Mouse (Mus musculus) brain, adult 2 months (tissue): Measurements from ENCODE around the gene Pfkfb2.
A peak's percentile ranks its signal among the peaks of the same experiment; 100 is the strongest.
"Not testable (repeated sequence)": the region's sequence is repeated elsewhere in the genome, so short reads cannot be mapped to it uniquely, and the experiment has no call there.

Experiments used
- DNase-seq: peaks from one replicate; pipeline ENCODE4 v3.0.0; 2011; ENCODE audit warnings: low read depth, low spot score

Pfkfb2 gene

DNA sequence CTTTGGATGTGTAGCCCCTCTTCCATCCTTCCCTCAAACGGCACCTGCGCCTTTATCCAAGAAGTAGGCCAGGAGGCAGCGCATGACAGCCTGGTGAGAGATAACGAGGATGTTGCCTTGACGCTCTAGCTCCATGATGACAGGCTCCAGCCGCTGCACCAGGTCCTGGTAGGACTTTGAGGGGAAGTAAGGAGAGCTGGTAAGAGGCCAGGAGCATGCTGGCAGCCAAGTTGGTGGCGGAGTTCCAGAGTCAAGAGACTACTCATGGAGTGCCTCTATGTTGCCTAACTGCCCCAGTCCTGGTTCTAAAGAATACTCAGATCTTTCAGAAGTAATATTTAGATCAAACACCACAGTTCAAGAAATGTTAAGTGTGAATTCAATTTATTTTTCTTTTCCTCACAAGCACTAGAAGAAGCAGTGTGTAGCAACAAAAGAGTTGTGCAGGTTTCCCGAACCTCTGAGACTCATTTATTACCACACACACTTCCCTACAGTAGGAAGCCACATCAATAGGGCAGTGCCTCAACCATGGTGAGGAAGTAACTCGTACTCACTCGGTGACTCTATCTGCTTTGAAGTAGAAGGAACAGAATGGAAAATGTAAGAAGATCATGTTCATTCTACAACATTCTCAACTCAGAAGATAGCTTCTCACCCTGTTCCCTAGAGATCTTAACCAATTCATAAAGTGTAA is 29.0 kb downstream of the Pfkfb2 start:
- peak; percentile 60 for DNase-seq

DNA sequence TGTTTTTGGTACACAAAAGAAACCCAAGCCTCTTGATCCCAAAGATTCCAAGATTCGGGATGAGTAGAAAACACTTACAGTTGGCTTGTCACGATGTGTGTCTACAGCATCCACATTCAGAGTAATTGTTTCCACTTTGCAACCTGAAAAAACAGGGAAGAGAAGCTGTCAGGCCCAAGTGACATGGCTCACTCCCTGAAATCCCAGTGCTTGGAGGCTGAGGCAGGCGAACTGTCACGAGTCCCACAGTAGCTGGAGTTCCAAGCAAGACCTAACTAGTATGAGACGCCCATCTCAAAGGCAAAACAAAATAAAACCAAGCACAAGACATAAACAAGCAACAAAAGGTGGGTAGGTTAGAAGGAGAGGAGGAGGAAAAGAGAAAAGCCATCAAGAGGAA is 30.5 kb downstream of the Pfkfb2 start:
- DNase-seq: no peak

DNA sequence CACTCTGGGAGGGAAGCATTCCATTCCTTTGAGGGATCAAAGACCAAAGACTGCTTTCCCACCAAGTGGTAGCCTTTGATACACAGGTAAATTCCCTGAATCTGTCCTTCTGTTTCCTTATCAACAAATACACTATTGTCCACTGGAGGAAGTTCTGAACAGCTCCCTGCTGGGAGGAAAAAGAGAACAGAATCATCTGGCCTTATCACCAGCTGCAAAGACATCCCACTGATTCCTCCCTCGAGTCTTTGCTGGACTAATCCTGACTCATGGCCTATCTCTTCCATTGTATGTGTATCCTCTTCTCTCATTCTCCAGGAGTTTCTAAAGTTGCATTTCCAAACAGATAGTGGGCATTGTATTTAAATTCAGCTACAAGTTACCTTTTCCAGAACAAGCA is 45.1 kb downstream of the Pfkfb2 start:
- no peak for DNase-seq

DNA sequence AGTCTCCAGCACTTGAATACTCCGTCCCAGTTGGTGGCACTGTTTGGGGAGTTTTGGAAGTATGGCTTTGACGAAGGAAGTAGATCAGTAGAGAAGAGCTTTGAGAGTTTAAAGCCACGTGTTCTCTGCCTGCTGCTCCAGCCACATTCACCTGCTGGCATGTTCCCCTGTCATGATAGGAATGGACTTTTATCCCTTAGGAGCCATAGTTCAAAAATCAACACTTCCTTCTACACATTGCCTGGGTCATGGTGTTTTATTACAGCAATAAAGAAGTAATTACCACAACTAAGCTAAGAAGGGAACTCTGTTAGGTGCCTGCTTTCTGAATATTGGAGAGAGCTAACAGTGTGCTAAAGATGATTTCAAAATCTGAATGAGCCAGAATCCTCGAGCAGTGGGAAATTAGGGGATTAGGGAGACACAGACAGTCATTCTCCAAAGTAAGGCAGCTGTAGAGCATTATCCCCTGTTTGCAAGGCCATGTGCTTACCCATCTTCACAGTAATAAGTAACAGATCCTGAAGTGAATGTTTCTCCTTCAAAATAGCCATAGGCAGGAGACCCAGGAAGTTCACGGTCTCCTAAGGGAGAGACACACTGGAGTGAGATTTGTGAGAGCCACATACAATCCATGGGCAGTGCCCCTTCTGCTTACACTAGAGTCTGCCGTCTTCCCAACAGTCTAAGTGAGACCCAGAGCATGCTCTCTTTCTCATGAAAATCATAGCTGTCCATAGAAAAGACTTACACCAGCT is 47.2 kb downstream of the Pfkfb2 start:
- no peak for DNase-seq

DNA sequence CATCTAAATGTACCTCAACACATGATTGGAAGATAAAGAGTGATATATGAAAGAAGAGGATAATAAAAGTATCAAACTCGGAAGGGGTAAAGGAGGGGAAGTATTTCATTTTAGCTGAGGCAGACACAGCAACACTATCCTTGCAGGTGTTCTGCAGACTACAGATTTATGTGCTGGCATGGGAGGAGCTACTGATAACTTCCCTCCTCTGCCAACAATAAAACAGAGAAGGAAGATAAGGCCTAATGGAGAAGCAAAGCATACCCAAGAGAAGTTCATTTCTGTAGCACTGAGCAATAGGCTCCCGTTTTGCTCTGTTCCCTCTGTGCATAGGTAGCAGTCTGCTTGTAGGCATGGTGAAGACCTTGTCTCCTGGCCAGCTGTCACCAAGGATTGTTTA is 48.0 kb downstream of the Pfkfb2 start:
- no peak for DNase-seq

DNA sequence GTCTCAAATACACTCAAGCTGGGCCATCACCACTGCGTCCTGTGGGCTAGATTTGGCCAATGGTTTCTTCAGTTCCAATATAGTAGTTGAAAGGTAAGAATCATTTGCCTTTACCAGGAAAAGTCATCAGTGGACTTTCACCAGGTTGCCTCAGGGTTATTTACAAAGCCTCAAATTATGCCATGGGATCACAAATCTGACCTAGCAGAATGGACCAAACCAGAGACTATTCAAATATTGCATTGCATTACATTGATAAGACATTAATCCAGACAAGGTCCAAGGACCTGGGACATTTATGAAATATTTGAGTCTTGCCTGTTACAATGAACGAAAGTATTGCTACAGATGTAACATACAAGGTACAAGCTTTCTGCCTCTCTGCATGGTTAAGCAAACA is 50.5 kb downstream of the Pfkfb2 start:
- DNase-seq: no peak

DNA sequence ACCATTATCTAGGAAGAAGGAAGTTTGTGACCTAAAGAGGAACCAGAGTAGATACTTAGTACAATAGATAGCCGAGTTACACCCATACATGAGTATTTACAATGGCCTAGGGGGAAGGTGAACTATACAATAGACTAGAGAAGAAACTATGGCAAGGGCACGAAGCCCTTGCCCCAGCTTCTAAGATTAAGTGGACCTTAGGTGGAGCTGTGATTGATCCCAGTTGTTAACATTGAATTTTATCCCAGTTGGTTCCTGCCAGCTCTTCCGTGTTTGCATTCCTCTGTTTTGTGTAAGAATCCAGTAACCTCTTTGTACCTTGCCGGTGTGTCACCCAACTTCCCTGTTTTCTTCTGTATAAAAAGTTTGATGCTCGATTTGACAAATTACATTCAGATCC is 65.5 kb downstream of the Pfkfb2 start:
- DNase-seq: not testable (repeated sequence)

DNA sequence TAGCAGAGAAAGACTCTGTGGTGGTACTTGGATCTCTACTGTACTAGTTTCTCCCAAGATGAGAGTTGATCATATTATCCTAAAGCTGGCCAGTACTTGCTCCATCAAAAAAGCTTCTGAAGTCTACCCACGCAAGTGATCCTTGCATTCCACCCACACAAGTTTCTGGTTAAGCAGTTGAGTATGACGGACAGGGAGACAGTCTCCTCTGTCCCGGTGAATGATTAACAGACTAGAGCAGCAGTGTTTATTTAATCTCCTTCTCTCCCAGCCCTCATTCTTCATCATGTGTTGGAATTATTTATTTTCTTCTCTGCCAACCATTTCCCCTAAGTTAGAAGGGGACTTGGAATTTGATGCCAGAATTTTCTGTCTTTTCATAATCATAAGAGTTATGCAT is 67.6 kb downstream of the Pfkfb2 start, which contains the start of gene C4bp:
Gene C4bp (minus strand): TSS at position 179 of the 400 bp plus-strand sequence.
- no peak for DNase-seq

DNA sequence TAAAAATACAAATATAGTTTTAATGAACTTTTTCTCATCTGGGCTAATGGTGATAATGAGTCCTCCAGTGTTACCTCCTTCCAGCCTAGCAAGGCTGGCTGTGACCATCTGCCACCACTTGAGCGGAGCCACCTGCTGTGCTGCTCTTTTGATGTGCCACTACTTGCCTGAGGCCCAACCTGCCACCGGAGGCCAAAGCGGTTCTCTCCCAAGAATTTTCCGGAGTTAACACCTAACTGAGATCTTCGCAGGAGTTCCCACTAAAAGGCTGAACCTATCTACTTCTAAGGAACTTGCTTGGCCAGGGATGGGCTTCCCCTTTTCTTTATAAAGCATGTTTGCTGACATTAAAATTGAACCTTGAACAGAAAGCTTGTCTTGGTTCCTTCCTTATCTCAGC is 69.4 kb downstream of the Pfkfb2 start:
- DNase-seq: not testable (repeated sequence)

DNA sequence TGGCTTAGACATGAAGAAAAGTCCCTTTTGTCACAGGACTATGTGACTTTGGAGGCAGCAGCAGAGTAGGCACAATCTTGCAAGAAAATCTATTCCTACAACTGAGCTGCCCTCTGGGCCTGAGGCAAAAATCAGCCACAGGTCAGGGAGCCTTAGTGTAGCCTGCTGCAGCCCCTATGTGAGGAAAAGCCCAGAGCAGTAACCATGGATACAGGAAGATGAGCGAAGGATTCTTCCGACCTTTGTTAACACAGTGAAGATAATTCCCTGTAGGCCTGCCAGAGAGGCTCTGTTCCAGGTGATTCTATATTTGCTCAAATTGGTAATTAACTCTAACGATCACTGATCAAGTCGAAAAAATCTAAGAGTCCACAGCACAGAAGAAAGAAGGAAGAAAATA is 85.0 kb downstream of the Pfkfb2 start:
- no peak for DNase-seq

DNA sequence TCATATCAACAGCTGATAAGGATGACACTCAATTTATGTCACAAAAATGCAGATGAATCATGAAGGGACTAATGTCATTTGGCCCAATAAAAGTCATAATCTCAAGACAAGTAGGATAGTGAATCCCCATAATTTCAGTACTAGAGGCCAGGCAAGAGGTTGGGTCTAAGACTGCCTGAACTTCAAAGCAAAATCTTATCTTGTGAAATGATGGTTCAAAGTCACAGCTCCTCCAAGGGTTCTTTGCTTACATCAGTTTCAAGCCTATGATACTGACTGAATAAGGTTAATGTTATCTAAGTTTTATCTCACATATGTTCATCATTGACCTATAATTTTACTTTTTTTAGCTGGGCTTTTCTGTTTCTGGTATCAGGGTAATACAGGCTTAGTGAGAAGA is 88.1 kb downstream of the Pfkfb2 start:
- DNase-seq: no peak
